Mouse (Mus musculus) limb, embryonic 11.5 days (tissue): ENCODE measurements around the gene Dnttip2. TPM values are rescaled to one million over a fixed set of nuclear protein-coding genes. Genes with fewer than 3 reads are reported as not detected.

Experiments used
- ATAC-seq: fragments of 200-750 bp; cut with Nextera tagmentation; 2 replicates; pipeline ENCODE4 v1.8.0; 2017; ENCODE audit warnings: low read depth; ENCODE audit not compliant: insufficient number of reproducible peaks, low FRiP score, low TSS enrichment
- DNase-seq: peaks from one replicate; pipeline ENCODE4 v3.0.0-alpha.2; 2015; ENCODE audit warnings: low spot score
- H3K27ac ChIP-seq: fragments of 300-500 bp; sonication (generic); replicated peaks from 2 replicates; pipeline ENCODE4 v1.5.1; 2014; ENCODE audit warnings: low read depth, mild to moderate bottlenecking, low read length
- H3K27me3 ChIP-seq: fragments of 300-500 bp; sonication (generic); 2 replicates; pipeline ENCODE4 v1.6.1; 2014; ENCODE audit warnings: mild to moderate bottlenecking, low read length, mixed read lengths; ENCODE audit not compliant: control insufficient read depth, insufficient read depth
- H3K36me3 ChIP-seq: fragments of 300-500 bp; sonication (generic); 2 replicates; pipeline ENCODE4 v1.6.1; 2014; ENCODE audit warnings: mild to moderate bottlenecking, low read length, moderate library complexity, mixed read lengths; ENCODE audit not compliant: control insufficient read depth, insufficient read depth
- H3K4me1 ChIP-seq: fragments of 300-500 bp; sonication (generic); 2 replicates; pipeline ENCODE4 v1.6.1; 2014; ENCODE audit warnings: low read length, mixed read lengths; ENCODE audit not compliant: control insufficient read depth, insufficient read depth
- H3K4me2 ChIP-seq: fragments of 300-500 bp; sonication (generic); 2 replicates; pipeline ENCODE4 v1.6.1; 2014; ENCODE audit warnings: low read depth, mild to moderate bottlenecking, moderate library complexity; ENCODE audit not compliant: severe bottlenecking
- H3K4me3 ChIP-seq: fragments of 300-500 bp; sonication (generic); 2 replicates; pipeline ENCODE4 v1.5.1; 2014; ENCODE audit warnings: low read depth, low read length
- H3K9ac ChIP-seq: fragments of 300-500 bp; sonication (generic); 2 replicates; pipeline ENCODE4 v1.6.1; 2014; ENCODE audit warnings: mild to moderate bottlenecking, low read length
- H3K9me3 ChIP-seq: fragments of 300-500 bp; sonication (generic); 2 replicates; pipeline ENCODE4 v1.6.1; 2016; ENCODE audit warnings: low read length; ENCODE audit not compliant: control insufficient read depth
- WGBS: fragments of 180-500 bp; shearing (Covaris S2); extraction: QIAGEN DNeasy Blood & Tissue Kit; methylation state at CpG from one replicate; pipeline ENCODE4 v1.1.7; 2014; 5-methylcytosine and 5-hydroxymethylcytosine counted together
- polyA plus RNA-seq: library from polyadenylated mRNA; unstranded; fragments of >200 nt; fragmentation: Nextera tagmentation; extraction: Ambion mirVana; gene quantifications from 2 replicates; pipeline ENCODE4 v1.2.1, GENCODE M21; 2014

Gene Dnttip2
- polyA plus RNA-seq, 1 experiment from 2014 or later, result 102 TPM

GRCm38 (mm10) chr3:122293954-122294850 lies 20.0 kb downstream of the Dnttip2 start, which contains the start of gene Bcar3:
Gene Bcar3, plus strand, starts transcription at chr3:122294136.
- under 1% methylated on average over 37 of the region's 37 CpGs for whole genome bisulfite sequencing
- Histone ChIP-seq H3K9me3 (no peaks in the 10 kb centered on the region), H3K9ac (peak within 1 kb of the TSS; percentile 91), H3K4me3 (peak within 1 kb of the TSS; percentile 81), H3K27ac (peak within 1 kb of the TSS; percentile 98), H3K27me3 (no peaks in the 10 kb centered on the region), H3K4me2 (peak within 1 kb of the TSS; percentile 67), H3K4me1 (peaks cover 14% of the 10 kb centered on the region), H3K36me3 (no peaks in the 10 kb centered on the region)
- DNase-seq, result peak; percentile 96
- ATAC-seq, result peak; percentile 82

- ATAC-seq (no peak), DNase-seq (peak; percentile 75)
- H3K27ac ChIP-seq, result peak overlapping the region; percentile 98; the same call in 1 of the 2 replicates
- 18% methylated on average over 5 of the region's 5 CpGs for WGBS
- H3K9me3 ChIP-seq, result no peaks in the 10 kb centered on the region
- peaks cover 14% of the 10 kb centered on the region for H3K4me1 ChIP-seq
- H3K36me3 ChIP-seq, result no peaks in the 10 kb centered on the region
- no peak overlapping the region for H3K4me3 ChIP-seq
- no peaks in the 10 kb centered on the region for H3K27me3 ChIP-seq
- H3K4me2 ChIP-seq, result no peak overlapping the region
- no peak overlapping the region for H3K9ac ChIP-seq
Measured at GRCm38 (mm10) chr3:122295511-122295910, 21.3 kb downstream of the Dnttip2 start.

GRCm38 (mm10) chr3:122296979-122297378 lies 22.8 kb downstream of the Dnttip2 start:
- DNase-seq (no peak), ATAC-seq (no peak)
- H3K27ac ChIP-seq, result no peak overlapping the region
- H3K9ac ChIP-seq, result no peak overlapping the region
- H3K9me3 ChIP-seq, result no peaks in the 10 kb centered on the region
- 71% methylated on average over 5 of the region's 5 CpGs for WGBS
- H3K4me3 ChIP-seq, result no peak overlapping the region
- H3K4me2 ChIP-seq, result no peak overlapping the region
- H3K27me3 ChIP-seq, result no peaks in the 10 kb centered on the region
- H3K36me3 ChIP-seq, result no peaks in the 10 kb centered on the region
- H3K4me1 ChIP-seq, result peaks cover 14% of the 10 kb centered on the region

DNA sequence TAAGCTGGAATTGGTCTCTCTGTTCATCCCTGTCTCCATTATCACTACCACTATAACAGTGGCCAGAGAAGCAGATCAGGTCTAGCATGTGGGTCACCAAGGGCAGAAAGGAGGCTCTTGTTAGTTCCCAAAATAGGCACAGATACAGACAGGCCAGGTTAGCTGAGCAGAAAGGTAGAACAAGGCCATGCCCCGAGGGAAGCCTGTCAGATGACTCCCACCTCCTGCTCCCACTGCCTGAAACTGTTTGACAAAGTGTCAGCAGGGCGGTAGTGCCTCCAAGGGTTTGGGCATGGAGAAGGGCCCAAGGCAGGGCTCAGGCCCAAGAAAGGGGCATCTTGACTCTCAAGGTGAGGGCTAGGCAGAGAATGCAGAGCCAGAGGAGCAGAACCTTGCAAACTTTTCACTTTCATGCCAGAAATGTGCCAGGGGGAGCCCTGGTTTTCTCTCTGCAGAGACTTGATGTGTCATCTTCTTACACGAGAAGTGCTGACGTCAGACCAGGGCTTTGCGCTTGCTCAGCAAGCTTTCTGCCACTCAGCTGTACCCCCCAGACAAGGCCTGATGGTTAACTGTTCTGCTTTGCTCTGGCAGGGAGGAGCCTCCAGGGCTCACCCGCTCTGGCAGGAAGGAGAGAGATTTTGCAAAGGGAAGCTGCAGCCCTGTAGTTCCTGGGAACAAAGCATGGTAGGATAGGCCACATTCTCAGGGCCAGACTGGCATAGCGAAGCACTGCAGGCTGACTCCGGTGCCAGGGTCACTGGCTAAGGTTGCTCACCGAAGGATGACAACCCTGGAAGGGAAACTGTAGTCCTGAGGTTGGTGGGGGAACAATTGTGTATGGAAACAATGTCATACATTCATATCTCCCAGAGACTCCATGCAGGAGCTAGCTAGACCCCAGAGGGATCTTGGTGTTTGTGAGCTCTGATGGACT lies 27.1 kb downstream of the Dnttip2 start:
- Histone ChIP-seq H3K27me3 (no peaks in the 10 kb centered on the region), H3K27ac (no peak overlapping the region), H3K4me2 (no peak overlapping the region), H3K9ac (peak overlapping the region; percentile 23; the same call in 1 of the 2 replicates), H3K4me3 (no peak overlapping the region), H3K4me1 (no peaks in the 10 kb centered on the region; the same call in 1 of the 2 replicates), H3K36me3 (no peaks in the 10 kb centered on the region), H3K9me3 (no peaks in the 10 kb centered on the region)
- DNase-seq (no peak), ATAC-seq (no peak)
- WGBS, result 75% methylated on average over 9 of the region's 9 CpGs

DNA sequence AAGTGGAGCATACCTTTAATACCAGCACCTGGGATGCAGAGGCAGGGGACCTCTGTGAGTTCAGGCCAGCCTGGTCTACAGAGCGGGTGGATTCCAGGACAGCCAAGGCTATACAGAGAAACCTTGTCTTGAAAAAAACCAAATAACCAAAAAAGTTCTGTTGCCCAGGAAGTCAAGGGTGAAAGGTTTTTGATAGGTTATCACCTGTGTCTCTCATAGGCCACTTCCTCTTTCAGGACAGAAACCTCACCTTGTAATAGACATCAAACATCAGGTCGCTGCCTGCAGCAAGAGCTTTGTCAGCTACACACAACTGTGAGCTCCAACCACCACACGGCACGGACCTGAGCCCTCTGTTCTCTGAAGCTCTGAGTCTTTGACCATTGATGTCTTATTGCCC lies 30.4 kb downstream of the Dnttip2 start:
- Histone ChIP-seq H3K36me3 (no peaks in the 10 kb centered on the region), H3K4me3 (no peak overlapping the region), H3K4me1 (no peaks in the 10 kb centered on the region; the same call in 1 of the 2 replicates), H3K9ac (no peak overlapping the region), H3K27ac (no peak overlapping the region), H3K4me2 (no peak overlapping the region), H3K9me3 (no peaks in the 10 kb centered on the region), H3K27me3 (no peaks in the 10 kb centered on the region)
- WGBS, result 87% methylated on average over 4 of the region's 4 CpGs
- ATAC-seq (no peak), DNase-seq (no peak)

DNA sequence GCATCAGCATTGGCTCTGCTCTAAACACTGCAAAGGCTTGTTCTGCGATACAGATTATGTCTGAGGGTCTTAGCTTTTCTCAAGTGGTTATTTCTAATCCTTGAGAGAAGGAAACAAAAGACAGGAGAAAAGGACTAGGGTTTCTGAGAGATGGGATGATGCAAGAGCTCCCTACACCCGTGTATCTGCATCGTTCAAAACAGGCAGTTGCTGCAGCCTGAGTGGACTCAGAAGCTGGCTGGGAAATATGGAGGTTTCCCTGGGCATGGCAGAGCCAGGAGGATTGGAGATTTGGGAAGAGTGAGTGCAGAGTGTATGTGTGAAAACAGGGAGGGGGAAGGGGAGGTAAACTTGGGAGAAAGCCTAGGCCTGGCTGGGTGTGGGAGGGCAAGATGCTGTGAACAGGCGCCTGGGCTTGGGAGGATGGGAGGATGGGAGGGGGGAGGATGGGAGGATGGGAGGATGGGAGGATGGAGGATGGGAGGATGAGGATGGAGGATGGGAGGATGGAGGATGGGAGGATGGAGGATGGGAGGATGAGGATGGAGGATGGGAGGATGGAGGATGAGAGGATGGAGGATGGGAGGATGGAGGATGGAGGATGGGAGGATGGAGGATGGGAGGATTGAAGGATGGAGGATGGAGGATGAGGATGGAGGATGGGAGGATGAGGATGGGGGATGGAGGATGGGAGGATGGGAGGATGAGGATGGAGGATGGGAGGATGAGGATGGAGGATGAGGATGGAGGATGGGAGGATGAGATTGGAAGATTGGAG lies 33.9 kb downstream of the Dnttip2 start:
- H3K4me3 ChIP-seq, result no peak overlapping the region
- H3K9ac ChIP-seq, result no peak overlapping the region
- H3K36me3 ChIP-seq, result no peaks in the 10 kb centered on the region
- WGBS, result 66% methylated on average over 4 of the region's 4 CpGs
- no peak for DNase-seq
- no peaks in the 10 kb centered on the region for H3K27me3 ChIP-seq
- no peak overlapping the region for H3K27ac ChIP-seq
- H3K4me1 ChIP-seq, result no peaks in the 10 kb centered on the region; the same call in 1 of the 2 replicates
- H3K4me2 ChIP-seq, result no peak overlapping the region
- no peaks in the 10 kb centered on the region for H3K9me3 ChIP-seq
- ATAC-seq, result no peak

DNA sequence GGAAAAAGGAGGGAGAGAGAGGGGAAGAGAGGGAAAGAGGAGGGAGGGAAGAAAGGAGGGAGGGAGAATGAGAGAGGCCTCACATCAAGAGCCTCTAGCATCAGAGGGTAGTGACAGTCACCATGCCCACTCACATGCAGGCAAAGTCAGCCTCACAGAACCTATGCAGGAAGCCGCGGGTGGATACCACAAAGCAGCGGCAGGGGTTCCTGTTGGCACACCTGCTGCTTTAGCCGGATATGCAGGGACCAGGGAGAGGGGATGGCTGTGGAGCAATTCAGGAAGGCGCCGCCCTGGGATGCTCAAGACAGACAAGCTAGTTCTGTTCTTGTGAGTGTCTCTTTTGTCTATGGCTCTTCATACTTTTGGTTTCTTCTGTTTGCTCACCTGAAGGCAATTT lies 34.8 kb downstream of the Dnttip2 start:
- Histone ChIP-seq H3K9ac (no peak overlapping the region), H3K4me1 (no peaks in the 10 kb centered on the region; the same call in 1 of the 2 replicates), H3K9me3 (no peaks in the 10 kb centered on the region), H3K36me3 (no peaks in the 10 kb centered on the region), H3K27ac (no peak overlapping the region), H3K4me3 (no peak overlapping the region), H3K4me2 (no peak overlapping the region), H3K27me3 (no peaks in the 10 kb centered on the region)
- ATAC-seq (no peak), DNase-seq (no peak)
- WGBS, result 36% methylated on average over 6 of the region's 6 CpGs
